Mouse (Mus musculus) MEL (cell line): ENCODE data around the gene Spz1.

Experiments
- BHLHE40 ChIP-seq: IDR thresholded peaks from 2 replicates; pipeline ENCODE4 v1.6.1; 2012; ENCODE audit warnings: low read depth, mild to moderate bottlenecking, inconsistent platforms, low read length, improper control_type of control experiment, borderline replicate concordance
- CHD2 ChIP-seq: IDR thresholded peaks from 2 replicates; pipeline ENCODE4 v1.6.1; 2011; ENCODE audit warnings: low read length, improper control_type of control experiment
- CTCF ChIP-seq, 3 experiments: IDR thresholded peaks in 2 of 3; conservative IDR thresholded peaks in 1 of 3; 2 replicates each; pipeline ENCODE4 v1.5.1; 2011 to 2012; ENCODE audit warnings: low read length in 3 of 3, low read depth in 2 of 3, mild to moderate bottlenecking in 2 of 3, improper control_type of control experiment in 1 of 3, inconsistent platforms in 1 of 3, mixed read lengths in 1 of 3, moderate library complexity in 1 of 3; ENCODE audit not compliant: control insufficient read depth in 1 of 3, insufficient read depth in 1 of 3, poor library complexity in 1 of 3, severe bottlenecking in 1 of 3
- E2F4 ChIP-seq: IDR thresholded peaks from 2 replicates; pipeline ENCODE4 v1.6.1; 2011; ENCODE audit warnings: low read depth, low read length, improper control_type of control experiment, borderline replicate concordance
- EP300 ChIP-seq, 2 experiments: IDR thresholded peaks; 2 replicates each; pipeline ENCODE4 v1.6.1; 2011; ENCODE audit warnings: improper control_type of control experiment in 2 of 2, low read length in 2 of 2, low read depth in 1 of 2, mild to moderate bottlenecking in 1 of 2
- MAX ChIP-seq: IDR thresholded peaks from 2 replicates; pipeline ENCODE4 v1.6.1; 2011; ENCODE audit warnings: low read length, improper control_type of control experiment
- MXI1 ChIP-seq: IDR thresholded peaks from 2 replicates; pipeline ENCODE4 v1.6.1; 2011; ENCODE audit warnings: mild to moderate bottlenecking, low read depth, low read length, improper control_type of control experiment
- NELFE ChIP-seq: IDR thresholded peaks from 2 replicates; pipeline ENCODE4 v1.6.1; 2011; ENCODE audit warnings: low read depth, low read length, improper control_type of control experiment
- POLR2A ChIP-seq, 2 experiments: IDR thresholded peaks; 2 replicates each; pipeline ENCODE4 v1.6.1; 2011 to 2012; ENCODE audit warnings: low read length in 2 of 2, mild to moderate bottlenecking in 2 of 2, control low read depth in 1 of 2, improper control_type of control experiment in 1 of 2, low read depth in 1 of 2, moderate library complexity in 1 of 2; ENCODE audit not compliant: control insufficient read depth in 1 of 2, insufficient read depth in 1 of 2, poor library complexity in 1 of 2
- RCOR1 ChIP-seq: IDR thresholded peaks from 2 replicates; pipeline ENCODE4 v1.6.1; 2012; ENCODE audit warnings: low read depth, mild to moderate bottlenecking, inconsistent platforms, low read length, improper control_type of control experiment
- SIN3A ChIP-seq: IDR thresholded peaks from 2 replicates; pipeline ENCODE4 v1.6.1; 2012; ENCODE audit warnings: low read length, improper control_type of control experiment, inconsistent platforms
- TAL1 ChIP-seq: IDR thresholded peaks from 2 replicates; pipeline ENCODE4 v1.6.1; 2012; ENCODE audit warnings: mild to moderate bottlenecking, inconsistent platforms, low read length, moderate library complexity, mixed read lengths
- UBTF ChIP-seq: IDR thresholded peaks from 2 replicates; pipeline ENCODE4 v1.6.1; 2012; ENCODE audit warnings: low read depth, mild to moderate bottlenecking, inconsistent platforms, low read length, improper control_type of control experiment, moderate library complexity, borderline replicate concordance; ENCODE audit not compliant: insufficient read depth

- no peak for TF ChIP-seq POLR2A (IDR thresholded peaks at IDR 0.05; ENCODE audit: control insufficient read depth in 1 of 2, insufficient read depth in 1 of 2, low read depth in 1 of 2, low read length in 2 of 2, poor library complexity in 1 of 2)
- TF ChIP-seq CTCF (IDR thresholded peaks at IDR 0.05 in 2 of 3, conservative IDR thresholded peaks at IDR 0.05 in 1 of 3; ENCODE audit: control insufficient read depth in 1 of 3, insufficient read depth in 1 of 3, low read depth in 2 of 3, low read length in 3 of 3, poor library complexity in 1 of 3, severe bottlenecking in 1 of 3), result no peak
- no peak for TF ChIP-seq E2F4
- no peak for TF ChIP-seq EP300 (IDR thresholded peaks at IDR 0.05; ENCODE audit: low read depth in 1 of 2, low read length in 2 of 2)
- no peak for TF ChIP-seq CHD2
- no peak for TF ChIP-seq RCOR1
- TF ChIP-seq MAX, result no peak
- no peak for TF ChIP-seq NELFE
- no peak for TF ChIP-seq BHLHE40
- no peak for TF ChIP-seq UBTF
- no peak for TF ChIP-seq TAL1
- no peak for TF ChIP-seq MXI1
- no peak for TF ChIP-seq SIN3A
Measured at GRCm38 (mm10) chr13:92588704-92589103, 12.7 kb upstream of the Spz1 start.
